Mouse (Mus musculus): ENCODE measurements at regions not wholly inside any gene's neighbourhood (a gene's known extent, or its start where the extent isn't known, plus 50 kb on each side); places are given as distances from the start of the nearest gene placed in this dataset.
"Not testable (repeated sequence)": the region's sequence is repeated elsewhere in the genome, so short reads cannot be mapped to it uniquely, and the experiment has no call there.

GRCm38 (mm10) chr8:83837637-83838378 lies 62.1 kb upstream of the Adgrl1 start:
- no peaks in the 10 kb centered on the region for H3K9me3 ChIP-seq (ENCODE audit: low read length)
- WGBS, result 76% methylated on average over 9 of the region's 9 CpGs
- no peaks in the 10 kb centered on the region for H3K36me3 ChIP-seq (ENCODE audit: insufficient read depth, low read length)
- H3K4me2 ChIP-seq (replicated peaks; ENCODE audit: low read depth, low read length), result no peak overlapping the region
- no peak overlapping the region for H3K4me3 ChIP-seq (ENCODE audit: low read length)
- H3K27ac ChIP-seq (ENCODE audit: low read length), result no peak overlapping the region
- no peak for ATAC-seq (ENCODE audit: low FRiP score, low TSS enrichment)
- no peak overlapping the region for H3K9ac ChIP-seq (replicated peaks; ENCODE audit: low read length)
- no peaks in the 10 kb centered on the region for H3K4me1 ChIP-seq (ENCODE audit: insufficient read depth, low read length)
- no peaks in the 10 kb centered on the region; the same call in 1 of the 2 replicates for H3K27me3 ChIP-seq (ENCODE audit: insufficient read depth, low read length)

GRCm38 (mm10) chr8:83829851-83830250 lies 70.1 kb upstream of the Adgrl1 start:
- Histone ChIP-seq H3K9me3 (ENCODE audit: low read length) (0 out of 2 replicates have a peak, but pooled peaks cover 3% of the 10 kb centered on the region), H3K27ac (ENCODE audit: low read length) (no peak overlapping the region), H3K4me3 (ENCODE audit: low read length) (no peak overlapping the region), H3K4me1 (ENCODE audit: insufficient read depth, low read length) (no peaks in the 10 kb centered on the region), H3K27me3 (ENCODE audit: insufficient read depth, low read length) (no peaks in the 10 kb centered on the region; the same call in 1 of the 2 replicates), H3K36me3 (ENCODE audit: insufficient read depth, low read length) (no peaks in the 10 kb centered on the region), H3K4me2 (replicated peaks; ENCODE audit: low read depth, low read length) (no peak overlapping the region), H3K9ac (replicated peaks; ENCODE audit: low read length) (no peak overlapping the region)
- ATAC-seq (ENCODE audit: low FRiP score, low TSS enrichment), result no peak
- WGBS, result 81% methylated on average over 2 of the region's 2 CpGs

GRCm38 (mm10) chr8:83824925-83825680 lies 74.8 kb upstream of the Adgrl1 start:
- Histone ChIP-seq H3K27ac (ENCODE audit: low read length) (no peak overlapping the region), H3K9me3 (ENCODE audit: low read length) (0 out of 2 replicates have a peak, but pooled peaks cover 3% of the 10 kb centered on the region), H3K36me3 (ENCODE audit: insufficient read depth, low read length) (no peaks in the 10 kb centered on the region), H3K4me2 (replicated peaks; ENCODE audit: low read depth, low read length) (no peak overlapping the region), H3K4me3 (ENCODE audit: low read length) (no peak overlapping the region), H3K9ac (replicated peaks; ENCODE audit: low read length) (no peak overlapping the region), H3K27me3 (ENCODE audit: insufficient read depth, low read length) (no peaks in the 10 kb centered on the region), H3K4me1 (ENCODE audit: insufficient read depth, low read length) (no peaks in the 10 kb centered on the region)
- WGBS, result 83% methylated on average over 17 of the region's 17 CpGs
- no peak for ATAC-seq (ENCODE audit: low FRiP score, low TSS enrichment)

GRCm38 (mm10) chr8:83819086-83819485 lies 78.0 kb upstream of the Adgre5 start:
- Histone ChIP-seq H3K9me3 (ENCODE audit: low read length) (no peaks in the 10 kb centered on the region), H3K9ac (replicated peaks; ENCODE audit: low read length) (no peak overlapping the region), H3K4me1 (ENCODE audit: insufficient read depth, low read length) (no peaks in the 10 kb centered on the region), H3K4me2 (replicated peaks; ENCODE audit: low read depth, low read length) (no peak overlapping the region), H3K4me3 (ENCODE audit: low read length) (no peak overlapping the region), H3K27me3 (ENCODE audit: insufficient read depth, low read length) (no peaks in the 10 kb centered on the region), H3K36me3 (ENCODE audit: insufficient read depth, low read length) (no peaks in the 10 kb centered on the region), H3K27ac (ENCODE audit: low read length) (no peak overlapping the region)
- WGBS, result 80% methylated on average over 4 of the region's 4 CpGs
- no peak for ATAC-seq (ENCODE audit: low FRiP score, low TSS enrichment)

GRCm38 (mm10) chr8:83810651-83811050 lies 69.5 kb upstream of the Adgre5 start:
- no peaks in the 10 kb centered on the region for H3K4me1 ChIP-seq (ENCODE audit: insufficient read depth, low read length)
- H3K27me3 ChIP-seq (ENCODE audit: insufficient read depth, low read length), result no peaks in the 10 kb centered on the region
- no peak for ATAC-seq (ENCODE audit: low FRiP score, low TSS enrichment)
- WGBS, result 71% methylated on average over 2 of the region's 2 CpGs
- no peaks in the 10 kb centered on the region for H3K9me3 ChIP-seq (ENCODE audit: low read length)
- no peak overlapping the region for H3K4me3 ChIP-seq (ENCODE audit: low read length)
- H3K27ac ChIP-seq (ENCODE audit: low read length), result no peak overlapping the region
- no peaks in the 10 kb centered on the region for H3K36me3 ChIP-seq (ENCODE audit: insufficient read depth, low read length)
- H3K4me2 ChIP-seq (replicated peaks; ENCODE audit: low read depth, low read length), result no peak overlapping the region
- no peak overlapping the region for H3K9ac ChIP-seq (replicated peaks; ENCODE audit: low read length)

- Histone ChIP-seq H3K27me3 (ENCODE audit: insufficient read depth, low read length) (no peaks in the 10 kb centered on the region), H3K4me3 (ENCODE audit: low read length) (no peak overlapping the region), H3K4me1 (ENCODE audit: insufficient read depth, low read length) (no peaks in the 10 kb centered on the region), H3K4me2 (replicated peaks; ENCODE audit: low read depth, low read length) (no peak overlapping the region), H3K9ac (replicated peaks; ENCODE audit: low read length) (no peak overlapping the region), H3K27ac (ENCODE audit: low read length) (no peak overlapping the region), H3K36me3 (ENCODE audit: insufficient read depth, low read length) (no peaks in the 10 kb centered on the region), H3K9me3 (ENCODE audit: low read length) (no peaks in the 10 kb centered on the region)
- no peak for ATAC-seq (ENCODE audit: low FRiP score, low TSS enrichment)
- 61% methylated on average over 6 of the region's 6 CpGs for WGBS
These were observed 64.5 kb upstream of the Adgre5 start for GRCm38 (mm10) chr8:83805612-83806011.

GRCm38 (mm10) chr8:83803312-83803711 lies 62.2 kb upstream of the Adgre5 start:
- not testable (repeated sequence) for H3K4me2 ChIP-seq (replicated peaks; ENCODE audit: low read depth, low read length); H3K9ac ChIP-seq (replicated peaks; ENCODE audit: low read length); H3K36me3 ChIP-seq (ENCODE audit: insufficient read depth, low read length); H3K4me1 ChIP-seq (ENCODE audit: insufficient read depth, low read length); H3K4me3 ChIP-seq (ENCODE audit: low read length); ATAC-seq (ENCODE audit: low FRiP score, low TSS enrichment); H3K27ac ChIP-seq (ENCODE audit: low read length); H3K9me3 ChIP-seq (ENCODE audit: low read length); H3K27me3 ChIP-seq (ENCODE audit: insufficient read depth, low read length)
- WGBS, result 13% methylated on average over 1 of the region's 1 CpGs

GRCm38 (mm10) chr8:83802506-83802905 lies 61.4 kb upstream of the Adgre5 start:
- WGBS, result 52% methylated on average over 3 of the region's 3 CpGs
- H3K27me3 ChIP-seq (ENCODE audit: insufficient read depth, low read length), result no peaks in the 10 kb centered on the region
- no peak overlapping the region for H3K4me3 ChIP-seq (ENCODE audit: low read length)
- no peak overlapping the region for H3K9ac ChIP-seq (replicated peaks; ENCODE audit: low read length)
- no peak overlapping the region for H3K4me2 ChIP-seq (replicated peaks; ENCODE audit: low read depth, low read length)
- H3K4me1 ChIP-seq (ENCODE audit: insufficient read depth, low read length), result no peaks in the 10 kb centered on the region; the same call in 1 of the 2 replicates
- H3K27ac ChIP-seq (ENCODE audit: low read length), result no peak overlapping the region
- H3K36me3 ChIP-seq (ENCODE audit: insufficient read depth, low read length), result no peaks in the 10 kb centered on the region
- no peaks in the 10 kb centered on the region for H3K9me3 ChIP-seq (ENCODE audit: low read length)
- ATAC-seq (ENCODE audit: low FRiP score, low TSS enrichment), result no peak

GRCm38 (mm10) chr8:83799607-83799950 lies 58.5 kb upstream of the Adgre5 start:
- WGBS, result 47% methylated on average over 8 of the region's 8 CpGs
- Histone ChIP-seq H3K27me3 (ENCODE audit: insufficient read depth, low read length) (no peaks in the 10 kb centered on the region), H3K27ac (ENCODE audit: low read length) (peak overlapping the region; percentile 47; the same call in 1 of the 2 replicates), H3K9ac (replicated peaks; ENCODE audit: low read length) (no peak overlapping the region), H3K36me3 (ENCODE audit: insufficient read depth, low read length) (no peaks in the 10 kb centered on the region), H3K9me3 (ENCODE audit: low read length) (no peaks in the 10 kb centered on the region), H3K4me1 (ENCODE audit: insufficient read depth, low read length) (no peaks in the 10 kb centered on the region; the same call in 1 of the 2 replicates), H3K4me2 (replicated peaks; ENCODE audit: low read depth, low read length) (no peak overlapping the region), H3K4me3 (ENCODE audit: low read length) (no peak overlapping the region)
- no peak for ATAC-seq (ENCODE audit: low FRiP score, low TSS enrichment)
